8 mouse cellular contexts compared by ENCODE assay signal in the genomic region with DNA sequence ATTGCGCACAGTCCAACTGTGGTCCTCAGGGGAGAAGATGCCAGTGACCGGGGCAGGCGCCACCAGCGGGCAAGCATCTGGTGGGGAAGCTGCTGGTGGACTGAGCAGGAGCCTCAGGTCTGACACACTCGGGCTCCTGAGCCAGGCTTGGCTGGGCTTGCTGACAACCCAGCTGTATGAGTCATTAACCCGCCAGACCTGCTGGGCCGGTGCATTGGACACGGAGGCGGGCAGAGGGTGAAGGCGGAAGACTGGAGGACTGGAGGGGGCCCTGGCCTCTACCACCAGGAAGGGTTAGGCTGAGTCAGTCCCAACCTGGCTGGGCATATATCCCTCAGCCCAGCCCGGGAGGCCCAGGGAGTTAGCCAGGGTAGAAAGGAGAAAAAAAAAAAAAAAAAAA. TPM values are rescaled to one million over a fixed set of nuclear protein-coding genes. Genes with fewer than 3 reads are reported as not detected.
DNase-seq lines count a peak whose midpoint lies in the region; ATAC-seq lines count a peak whose summit lies in the region.

TSS of gene Arhgef10l (minus strand) at position 253 of the 400 bp plus-strand sequence.

- H3K27ac ChIP-seq in limb, embryonic 15.5 days = no peak within 1 kb of the TSS
- H3K27ac ChIP-seq in stomach, embryonic 14.5 days (ENCODE audit: low read length) = no peak within 1 kb of the TSS
- no peak within 1 kb of the TSS for H3K27ac ChIP-seq in liver, embryonic 12.5 days

- H3K9ac ChIP-seq in limb, embryonic 15.5 days = no peak within 1 kb of the TSS
- no peak within 1 kb of the TSS for H3K9ac ChIP-seq in stomach, embryonic 14.5 days (replicated peaks; ENCODE audit: low read depth, low read length)
- no peak within 1 kb of the TSS for H3K9ac ChIP-seq in liver, embryonic 12.5 days

- no peak for ATAC-seq in limb, embryonic 15.5 days (ENCODE audit: insufficient number of reproducible peaks, low FRiP score, low TSS enrichment, low read depth)
- peak; percentile 86 for ATAC-seq in stomach, embryonic 14.5 days (ENCODE audit: insufficient number of reproducible peaks, insufficient read depth, low FRiP score, low read depth)
- no peak for ATAC-seq in liver, embryonic 12.5 days

- H3K4me1 ChIP-seq in limb, embryonic 15.5 days = peaks cover 26% of the 10 kb centered on the region
- peaks cover 19% of the 10 kb centered on the region; the same call in 1 of the 2 replicates for H3K4me1 ChIP-seq in stomach, embryonic 14.5 days (ENCODE audit: control insufficient read depth, insufficient read depth, low read length)
- H3K4me1 ChIP-seq in liver, embryonic 12.5 days = peaks cover 18% of the 10 kb centered on the region; the same call in 1 of the 2 replicates

- H3K9me3 ChIP-seq in limb, embryonic 15.5 days = no peaks in the 10 kb centered on the region
- no peaks in the 10 kb centered on the region for H3K9me3 ChIP-seq in stomach, embryonic 14.5 days (ENCODE audit: control insufficient read depth, low read depth, low read length)
- no peaks in the 10 kb centered on the region for H3K9me3 ChIP-seq in liver, embryonic 12.5 days (replicated peaks)

- H3K27me3 ChIP-seq in limb, embryonic 15.5 days = no peaks in the 10 kb centered on the region
- H3K27me3 ChIP-seq in stomach, embryonic 14.5 days (ENCODE audit: control insufficient read depth, insufficient read depth, low read length) = no peaks in the 10 kb centered on the region
- H3K27me3 ChIP-seq in liver, embryonic 12.5 days (replicated peaks) = peaks cover 14% of the 10 kb centered on the region

- no peaks in the 10 kb centered on the region for H3K36me3 ChIP-seq in limb, embryonic 15.5 days
- H3K36me3 ChIP-seq in stomach, embryonic 14.5 days (ENCODE audit: control insufficient read depth, insufficient read depth, low read length) = no peaks in the 10 kb centered on the region
- no peaks in the 10 kb centered on the region for H3K36me3 ChIP-seq in liver, embryonic 12.5 days

- no peak within 1 kb of the TSS; the same call in 1 of the 2 replicates for H3K4me3 ChIP-seq in limb, embryonic 15.5 days
- no peak within 1 kb of the TSS for H3K4me3 ChIP-seq in stomach, embryonic 14.5 days (ENCODE audit: low read depth, low read length)
- H3K4me3 ChIP-seq in liver, embryonic 12.5 days = no peak within 1 kb of the TSS

- no peak for DNase-seq in frontal cortex, adult 2 months (ENCODE audit: extremely low spot score in 1 of 2, low spot score in 1 of 2)
- no peak for DNase-seq in frontal cortex, postnatal 25 days (ENCODE audit: low spot score in 2 of 2)
- DNase-seq in brain, adult 2 months (ENCODE audit: low read depth, low spot score) = peak; percentile 70
- DNase-seq in gastrocnemius, postnatal 10 days = peak; percentile 39
- peak; percentile 80 for DNase-seq in kidney, adult 11 months

- no peak within 1 kb of the TSS for H3K4me2 ChIP-seq in limb, embryonic 15.5 days
- 0 out of 2 replicates have a peak within 1 kb of the TSS, but pooled peaks have one; percentile 20 for H3K4me2 ChIP-seq in stomach, embryonic 14.5 days (replicated peaks; ENCODE audit: low read depth, low read length)
- H3K4me2 ChIP-seq in liver, embryonic 12.5 days = no peak within 1 kb of the TSS

- WGBS in limb, embryonic 15.5 days = 48% methylated on average over 11 of the region's 11 CpGs
- 55% methylated on average over 11 of the region's 11 CpGs for WGBS in stomach, embryonic 14.5 days
- 56% methylated on average over 11 of the region's 11 CpGs for WGBS in liver, embryonic 12.5 days (ENCODE audit: insufficient replicate concordance)

RNA-seq across cellular contexts. Expression of gene Arhgef10l, which starts in this region (rescaled TPM):
- polyA plus RNA-seq in frontal cortex, adult 2 months (2012; rRNA removed) = 28.9 and 29.2 TPM in 2 replicates
- 10 to 100 TPM; 50.3 to 53.7 TPM for total RNA-seq in gastrocnemius, postnatal 10 days (2021)
- polyA plus RNA-seq in limb, embryonic 15.5 days (2015; fragmentation: Nextera tagmentation; extraction: Ambion mirVana) = 22.4 and 23.0 TPM in 2 replicates
- polyA plus RNA-seq in stomach, embryonic 14.5 days (2014; fragmentation: Nextera tagmentation; extraction: Ambion mirVana) = 9.9 and 10.5 TPM in 2 replicates
- polyA plus RNA-seq in liver, embryonic 12.5 days (2016; fragmentation: Nextera tagmentation; extraction: Ambion mirVana) = 3.5 and 3.7 TPM in 2 replicates

Comparison
In these comparisons a context has a peak if more than half of its experiments do, and no peak if none do; other contexts are left out.
1. DNase-seq: peak in brain, adult 2 months (single experiment), gastrocnemius, postnatal 10 days (single experiment) and kidney, adult 11 months (single experiment); none in frontal cortex, adult 2 months (0 of 2) and frontal cortex, postnatal 25 days (0 of 2).